Mouse (Mus musculus) CD4-positive naive resting alpha-beta T cell, adult 57 days (primary cell): Measurements from ENCODE around the gene Olfr976. TPM values are rescaled to one million over a fixed set of nuclear protein-coding genes. Genes with fewer than 3 reads are reported as not detected.

ENCODE experiments used
- total RNA-seq: library from RNA; stranded (reverse); gene quantifications from one replicate; pipeline ENCODE4 v1.2.4, GENCODE M21; 2023

The Olfr976 gene
- total RNA-seq = not detected

GRCm38 (mm10) chr9:39961033-39961432, at the start of gene Olfr976:
TSS of gene Olfr976 (minus strand) at chr9:39961133.

DNA sequence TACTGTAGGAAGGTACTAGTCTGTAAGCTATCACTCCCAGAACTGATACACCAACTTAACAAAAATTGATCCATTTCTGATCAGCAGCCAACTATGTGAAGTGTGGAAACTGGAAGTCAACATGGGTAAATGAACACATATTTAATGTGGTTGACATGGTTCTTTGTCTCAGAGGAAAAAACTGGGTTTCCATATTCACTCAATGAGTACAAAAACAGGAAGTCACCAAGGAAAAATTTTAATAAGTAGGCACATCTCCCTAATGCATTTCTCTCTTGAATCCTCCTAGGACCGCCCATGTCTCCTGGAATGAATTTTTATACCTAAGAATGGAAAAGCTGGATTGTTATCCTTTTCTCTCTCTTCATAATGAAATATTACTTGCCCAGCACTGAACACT, 48.5 kb upstream of the Olfr976 start, which contains the start of gene Olfr980:
Gene Olfr980, minus strand, starts transcription at position 101 of the 400 bp plus-strand sequence.

GRCm38 (mm10) chr9:40003365-40003764, 42.4 kb upstream of the Olfr976 start, which contains the start of gene Olfr979:
TSS of gene Olfr979 (minus strand) at chr9:40003465.

GRCm38 (mm10) chr9:39991813-39992212, 30.9 kb upstream of the Olfr976 start, which contains the start of gene Olfr978:
TSS of gene Olfr978 (plus strand) at chr9:39992113.

DNA sequence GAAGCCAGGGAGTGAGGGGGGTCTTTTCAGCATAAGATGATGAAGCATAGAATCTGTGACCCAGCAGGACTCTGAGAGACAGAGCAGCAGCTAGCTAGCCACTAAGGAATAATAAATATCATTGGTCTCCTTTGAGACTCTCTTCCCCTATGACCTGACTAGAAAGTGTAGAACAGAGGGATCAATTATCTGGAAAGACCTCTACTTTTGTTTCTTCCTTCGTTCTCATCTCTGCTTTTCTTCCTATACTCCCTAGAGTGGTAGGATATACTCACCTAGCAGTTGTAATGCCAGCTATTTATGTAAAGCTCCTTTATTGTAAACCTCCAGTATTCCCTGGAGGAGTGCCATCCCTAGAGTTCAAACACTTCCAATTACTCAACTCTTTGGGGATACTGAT, 9.0 kb downstream of the Olfr976 start, which contains the start of gene Olfr975:
Gene Olfr975, minus strand, starts transcription at position 101 of the 400 bp plus-strand sequence.

DNA sequence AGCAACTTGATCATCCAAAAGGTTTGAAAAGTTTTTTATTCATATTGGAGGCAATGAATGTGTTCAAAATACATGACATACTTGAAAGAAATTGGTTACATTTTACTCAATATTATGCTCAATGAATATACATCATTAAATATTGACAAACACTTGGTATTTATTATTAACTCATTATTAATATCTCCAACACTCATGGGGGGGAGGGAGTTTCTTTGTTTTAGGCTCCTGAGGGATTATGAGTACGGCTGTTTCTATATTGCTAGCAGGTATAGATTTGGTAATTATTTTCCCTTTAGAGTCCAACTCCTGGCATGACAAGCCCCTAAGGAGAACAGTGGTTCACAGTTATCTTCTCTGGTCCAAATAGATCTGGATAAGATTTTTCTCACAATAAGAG, 23.7 kb downstream of the Olfr976 start, which contains the start of gene Olfr974:
Gene Olfr974, plus strand, starts transcription at position 301 of the 400 bp plus-strand sequence.

GRCm38 (mm10) chr9:39907036-39907435, 53.9 kb downstream of the Olfr976 start, which contains the start of gene Olfr229:
TSS of gene Olfr229 (plus strand) at chr9:39907336.

Other genes starting within 250 kb of the Olfr976 start
- not detected for gene Olfr965, start 249.8 kb downstream of the Olfr976 start, total RNA-seq
- gene Olfr150, start 230.2 kb downstream of the Olfr976 start, total RNA-seq = not detected
- gene Olfr967, start 214.9 kb downstream of the Olfr976 start, total RNA-seq = not detected
- not detected for gene Olfr968, start 177.9 kb downstream of the Olfr976 start, total RNA-seq
- not detected for gene Olfr969, start 170.2 kb downstream of the Olfr976 start, total RNA-seq
- gene Olfr970, start 152.3 kb downstream of the Olfr976 start, total RNA-seq = not detected
- not detected for gene Olfr971, start 124.3 kb downstream of the Olfr976 start, total RNA-seq
- not detected for gene Olfr972, start 94.7 kb downstream of the Olfr976 start, total RNA-seq
- not detected for gene Olfr229, start 53.8 kb downstream of the Olfr976 start, total RNA-seq
- not detected for gene Olfr974, start 23.6 kb downstream of the Olfr976 start, total RNA-seq
- gene Olfr975, start 9.1 kb downstream of the Olfr976 start, total RNA-seq = not detected
- not detected for gene Olfr978, start 31.0 kb upstream of the Olfr976 start, total RNA-seq
- gene Olfr979, start 42.3 kb upstream of the Olfr976 start, total RNA-seq = not detected
- gene Olfr980, start 48.4 kb upstream of the Olfr976 start, total RNA-seq = not detected
- gene Olfr981, start 60.3 kb upstream of the Olfr976 start, total RNA-seq = not detected
- not detected for gene Olfr982, start 112.7 kb upstream of the Olfr976 start, total RNA-seq
- not detected for gene Olfr983, start 132.5 kb upstream of the Olfr976 start, total RNA-seq
- gene Olfr984, start 153.1 kb upstream of the Olfr976 start, total RNA-seq = not detected
- gene Olfr985, start 169.1 kb upstream of the Olfr976 start, total RNA-seq = not detected
- not detected for gene Tmem225, start 187.0 kb upstream of the Olfr976 start, total RNA-seq
- not detected for gene Olfr986, start 219.8 kb upstream of the Olfr976 start, total RNA-seq
- gene Zfp202, start 231.2 kb upstream of the Olfr976 start, total RNA-seq = 1.5 TPM